Comparison of ENCODE assay signal across 8 mouse cellular contexts in the genomic region with DNA sequence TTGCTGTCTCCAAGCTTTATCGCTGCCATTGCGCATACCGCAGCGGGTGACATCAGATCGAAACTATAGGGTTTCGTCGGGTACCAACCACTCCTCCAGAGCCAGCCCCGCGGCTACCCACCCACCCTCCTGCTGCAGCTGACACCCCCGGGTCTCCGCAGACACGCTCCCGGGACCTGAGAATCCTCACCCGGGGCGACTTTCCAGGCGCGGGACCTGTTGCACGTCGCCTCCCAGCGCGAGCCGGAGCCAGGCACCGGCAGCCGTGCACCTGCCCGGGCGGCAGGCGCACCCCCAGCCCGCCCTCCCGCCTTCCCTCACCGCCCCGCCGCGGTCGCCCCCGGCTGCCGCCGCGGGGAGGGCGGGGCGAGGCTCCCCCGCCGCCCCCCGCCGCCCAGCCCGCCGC.
DNase-seq lines count a peak whose midpoint lies in the region; ATAC-seq lines count a peak whose summit lies in the region.

No protein-coding gene starts in this region.

- H3K27me3 ChIP-seq in erythroblast, embryonic 14.5 days (ENCODE audit: control insufficient read depth), result peaks cover 80% of the 10 kb centered on the region
- no peaks in the 10 kb centered on the region for H3K27me3 ChIP-seq in hindbrain, embryonic 15.5 days
- peaks cover 78% of the 10 kb centered on the region for H3K27me3 ChIP-seq in liver, embryonic 15.5 days

- no peaks in the 10 kb centered on the region for H3K36me3 ChIP-seq in erythroblast, embryonic 14.5 days (ENCODE audit: control insufficient read depth)
- no peaks in the 10 kb centered on the region for H3K36me3 ChIP-seq in hindbrain, embryonic 15.5 days
- no peaks in the 10 kb centered on the region for H3K36me3 ChIP-seq in liver, embryonic 15.5 days (replicated peaks)

- peak overlapping the region; percentile 62 for H3K4me3 ChIP-seq in erythroblast, embryonic 14.5 days (replicated peaks)
- H3K4me3 ChIP-seq in hindbrain, embryonic 15.5 days, result peak overlapping the region; percentile 67
- H3K4me3 ChIP-seq in liver, embryonic 15.5 days (replicated peaks), result peak overlapping the region; percentile 64

- ATAC-seq in hindbrain, embryonic 15.5 days (ENCODE audit: low FRiP score, low read depth), result peak; percentile 33; the same call in 1 of the 2 replicates
- ATAC-seq in liver, embryonic 15.5 days (ENCODE audit: insufficient read depth), result peak; percentile 39

- WGBS in hindbrain, embryonic 15.5 days, result under 1% methylated on average over 33 of the region's 46 CpGs
- WGBS in liver, embryonic 15.5 days (ENCODE audit: insufficient replicate concordance), result under 1% methylated on average over 44 of the region's 46 CpGs

- H3K4me2 ChIP-seq in hindbrain, embryonic 15.5 days, result peak overlapping the region; percentile 92
- peak overlapping the region; percentile 71 for H3K4me2 ChIP-seq in liver, embryonic 15.5 days

- DNase-seq in lung, adult 18-20 months, result peak; percentile 24 to 42
- no peak for DNase-seq in lung, postnatal 25 days (ENCODE audit: low spot score)
- peak; percentile 30 for DNase-seq in adipocyte (ENCODE audit: low spot score)
- DNase-seq in right cerebral cortex, postnatal 4 days, result peak; percentile 55
- no peak for DNase-seq in layer of hippocampus, postnatal 25 days (ENCODE audit: extremely low spot score in 1 of 2, low spot score in 1 of 2)

- H3K27ac ChIP-seq in hindbrain, embryonic 15.5 days (replicated peaks), result peak overlapping the region; percentile 77
- peak overlapping the region; percentile 73 for H3K27ac ChIP-seq in liver, embryonic 15.5 days (replicated peaks)

- H3K9ac ChIP-seq in hindbrain, embryonic 15.5 days, result peak overlapping the region; percentile 70
- H3K9ac ChIP-seq in liver, embryonic 15.5 days, result peak overlapping the region; percentile 59

- peaks cover 4% of the 10 kb centered on the region for H3K4me1 ChIP-seq in erythroblast, embryonic 14.5 days (ENCODE audit: control insufficient read depth)
- H3K4me1 ChIP-seq in hindbrain, embryonic 15.5 days (replicated peaks), result peaks cover 34% of the 10 kb centered on the region
- H3K4me1 ChIP-seq in liver, embryonic 15.5 days (replicated peaks), result peaks cover 24% of the 10 kb centered on the region

- no peaks in the 10 kb centered on the region for H3K9me3 ChIP-seq in erythroblast, embryonic 14.5 days (ENCODE audit: control insufficient read depth, low read length)
- no peaks in the 10 kb centered on the region for H3K9me3 ChIP-seq in hindbrain, embryonic 15.5 days
- H3K9me3 ChIP-seq in liver, embryonic 15.5 days (replicated peaks), result no peaks in the 10 kb centered on the region

Comparison
In these comparisons a context has a peak if more than half of its experiments do, and no peak if none do; other contexts are left out.
1. DNase-seq: peak in lung, adult 18-20 months (2 of 2), adipocyte (single experiment) and right cerebral cortex, postnatal 4 days (single experiment); none in lung, postnatal 25 days (single experiment) and layer of hippocampus, postnatal 25 days (0 of 2).
2. Peak in every context shown above with its lines, with median percentiles within 50 percentile points of each other: H3K4me3 ChIP-seq.